In the genomic region with DNA sequence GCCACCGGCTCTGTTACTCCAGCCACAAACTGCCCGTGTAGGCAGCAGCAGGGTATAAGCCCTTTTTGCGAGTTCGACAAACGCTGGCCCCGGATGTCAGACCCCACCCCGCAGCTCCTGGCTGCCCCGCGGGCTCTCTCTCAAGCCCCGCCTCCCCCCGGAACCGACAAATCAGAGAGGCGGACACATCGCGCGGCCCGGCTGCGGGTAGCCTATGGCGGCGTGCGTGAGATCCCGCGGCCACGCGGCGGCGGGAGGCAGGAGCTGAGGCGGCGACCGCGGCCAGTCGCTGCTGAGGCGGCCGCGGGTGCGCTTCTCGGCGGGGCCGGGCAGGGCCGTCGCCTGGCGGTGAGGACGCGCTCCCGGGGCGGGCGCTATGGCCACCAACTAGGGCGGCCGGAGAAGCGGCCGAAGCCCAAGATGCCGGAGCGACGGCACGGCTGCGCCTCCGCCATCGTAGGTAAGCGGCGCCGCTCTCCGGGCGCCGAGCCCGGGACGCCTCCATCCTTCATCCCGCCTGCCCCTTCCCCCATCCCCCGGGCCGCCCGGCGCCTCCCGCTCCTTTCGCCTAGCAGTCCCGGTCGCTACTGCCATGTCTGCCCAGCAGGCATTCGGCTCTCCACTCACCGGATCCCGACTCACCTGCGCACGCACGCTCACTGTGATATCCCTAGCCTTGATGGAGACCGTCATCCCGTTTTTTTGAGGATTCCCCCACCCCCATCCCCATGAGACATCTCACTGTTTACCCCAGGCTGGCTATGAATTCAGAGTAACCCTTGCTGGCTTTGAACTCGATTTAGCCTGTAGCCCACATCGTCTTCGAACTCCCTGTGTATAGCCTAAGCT, we compare ENCODE assay signal across 8 mouse cellular contexts. TPM values are rescaled to one million over a fixed set of nuclear protein-coding genes. Genes with fewer than 3 reads are reported as not detected.
A peak's percentile ranks its signal among the peaks of the same experiment; 100 is the strongest.
DNase-seq lines count a peak whose midpoint lies in the region; ATAC-seq lines count a peak whose summit lies in the region.

No protein-coding gene starts in this region.

- peak overlapping the region; percentile 90 for H3K4me2 ChIP-seq in intestine, embryonic 16.5 days (ENCODE audit: low read depth, low read length)

- under 1% methylated on average over 86 of the region's 86 CpGs for WGBS in intestine, embryonic 16.5 days

- intact Hi-C loops in left cerebral cortex, postnatal 25 days (cut with DNase I) = loop anchor here (5.0 kb wide), 1 partner anchor 58 kb away; no protein-coding TSS in a partner anchor

- H3K9me3 ChIP-seq in intestine, embryonic 16.5 days (ENCODE audit: control insufficient read depth, low read length) = no peaks in the 10 kb centered on the region

- H3K4me3 ChIP-seq in intestine, embryonic 16.5 days (ENCODE audit: low read length) = peak overlapping the region; percentile 74

- peak overlapping the region; percentile 87 for H3K9ac ChIP-seq in intestine, embryonic 16.5 days (ENCODE audit: low read depth, low read length)

- ATAC-seq in intestine, embryonic 16.5 days = peak; percentile 98

- no peaks in the 10 kb centered on the region for H3K36me3 ChIP-seq in intestine, embryonic 16.5 days (ENCODE audit: control insufficient read depth, insufficient read depth, low read length)

- peak; percentile 91 for DNase-seq in adrenal gland, adult 8-10 months
- peak; percentile 88 for DNase-seq in embryo, embryonic 11.5 days (ENCODE audit: low read depth, low spot score)
- DNase-seq in gastrocnemius, postnatal 4 days (ENCODE audit: low spot score in 2 of 2) = peak; percentile 93 to 94
- DNase-seq in left cerebral cortex, postnatal 25 days (ENCODE audit: low spot score in 2 of 2) = peak; percentile 95 to 96
- DNase-seq in mesoderm, embryonic 11.5 days (ENCODE audit: low read depth, low spot score) = peak; percentile 92
- DNase-seq in right cerebral cortex, postnatal 25 days = peak; percentile 95
- DNase-seq in urinary bladder, postnatal 4 days (ENCODE audit: low spot score in 2 of 2) = peak; percentile 94 to 95

- peaks cover 14% of the 10 kb centered on the region for H3K4me1 ChIP-seq in intestine, embryonic 16.5 days (ENCODE audit: control insufficient read depth, insufficient read depth, low read length)

- H3K27me3 ChIP-seq in intestine, embryonic 16.5 days (replicated peaks; ENCODE audit: control insufficient read depth, insufficient read depth, low read length) = no peaks in the 10 kb centered on the region

- H3K27ac ChIP-seq in intestine, embryonic 16.5 days (ENCODE audit: low read length) = peak overlapping the region; percentile 64; the same call in 1 of the 2 replicates

RNA-seq across cellular contexts. Expression of a gene that starts 6.3 kb away (rescaled TPM):
- 10 to 100 TPM; 46.9 to 86.8 (median 67.7) TPM for total RNA-seq in adrenal gland, adult 8-10 months (2022)
- 10 to 100 TPM; 40.6 to 41.8 TPM for total RNA-seq in gastrocnemius, postnatal 4 days (2021)
- 46.4 and 51.7 TPM in 2 replicates for polyA plus RNA-seq in intestine, embryonic 16.5 days (2015; fragmentation: Nextera tagmentation; extraction: Ambion mirVana)
- 10 to 100 TPM; 33.3 to 34.1 TPM for total RNA-seq in left cerebral cortex, postnatal 25 days (2021)

RNA-seq across cellular contexts. Expression of a gene that starts 50.3 kb away (rescaled TPM):
- total RNA-seq in adrenal gland, adult 8-10 months (2022) = 10 to 100 TPM; 44.8 to 48.3 (median 47.7) TPM
- total RNA-seq in gastrocnemius, postnatal 4 days (2021) = 10 to 100 TPM; 14.4 to 16.3 TPM
- 37.2 and 38.7 TPM in 2 replicates for polyA plus RNA-seq in intestine, embryonic 16.5 days (2015; fragmentation: Nextera tagmentation; extraction: Ambion mirVana)
- total RNA-seq in left cerebral cortex, postnatal 25 days (2021) = 10 to 100 TPM; 29.7 to 30.7 TPM

RNA-seq across cellular contexts. Expression of a gene that starts 50.4 kb away (rescaled TPM):
- 100 to 1,000 TPM; 137 to 158 (median 148) TPM for total RNA-seq in adrenal gland, adult 8-10 months (2022)
- 10 to 100 TPM; 13.0 to 14.8 TPM for total RNA-seq in gastrocnemius, postnatal 4 days (2021)
- 74.1 and 89.4 TPM in 2 replicates for polyA plus RNA-seq in intestine, embryonic 16.5 days (2015; fragmentation: Nextera tagmentation; extraction: Ambion mirVana)
- total RNA-seq in left cerebral cortex, postnatal 25 days (2021) = 10 to 100 TPM; 18.8 to 19.0 TPM

Comparison
In these comparisons a context has a peak if more than half of its experiments do, and no peak if none do; other contexts are left out.
1. Peak in every context shown above with its lines: DNase-seq, ATAC-seq, H3K4me3 ChIP-seq and H3K27ac ChIP-seq.
2. RNA of a gene that starts 50.4 kb away (total RNA-seq): 137 to 158 TPM in adrenal gland, adult 8-10 months; 18.8 to 19.0 TPM in left cerebral cortex, postnatal 25 days and 13.0 to 14.8 TPM in gastrocnemius, postnatal 4 days; every median in the first group is over 4 times any median in the second.